Mouse (Mus musculus) G1E-ER4 (cell line): ENCODE results near the gene Nudt22. TPM values are rescaled to one million over a fixed set of nuclear protein-coding genes. Genes with fewer than 3 reads are reported as not detected.

Source experiments
- GATA1 ChIP-seq: IDR thresholded peaks from one replicate; pipeline ENCODE4 v1.8.0; 2012; ENCODE audit warnings: low read length, inconsistent platforms
- polyA plus RNA-seq: library from polyadenylated mRNA; stranded (reverse); fragments of >175 nt; gene quantifications from 2 replicates; pipeline ENCODE4 v1.2.3, GENCODE M21; 2012

Gene Nudt22
- polyA plus RNA-seq, 1 experiment: 30.5 TPM

- no peak for TF ChIP-seq GATA1
These were observed 16.5 kb upstream of the Nudt22 start for GRCm38 (mm10) chr19:7012426-7012825.

GRCm38 (mm10) chr19:7006892-7007593, 11.1 kb upstream of the Nudt22 start:
- TF ChIP-seq GATA1: no peak

GRCm38 (mm10) chr19:6999360-7000063, 3.6 kb upstream of the Nudt22 start:
- TF ChIP-seq GATA1: no peak

- no peak for TF ChIP-seq GATA1
These were observed 1.9 kb upstream of the Nudt22 start for GRCm38 (mm10) chr19:6997721-6998290.

- TF ChIP-seq GATA1: no peak
These were observed 494 bp downstream of the Nudt22 start for GRCm38 (mm10) chr19:6995255-6995991.

GRCm38 (mm10) chr19:6994489-6994888, 1.4 kb downstream of the Nudt22 start:
- TF ChIP-seq GATA1: no peak

GRCm38 (mm10) chr19:6994002-6994401, 1.9 kb downstream of the Nudt22 start:
- no peak for TF ChIP-seq GATA1

GRCm38 (mm10) chr19:6993011-6993770, 2.7 kb downstream of the Nudt22 start:
- TF ChIP-seq GATA1: no peak

GRCm38 (mm10) chr19:6992011-6992858, 3.7 kb downstream of the Nudt22 start, which contains the start of gene Dnajc4:
Gene Dnajc4, minus strand, starts transcription at chr19:6992572.
- no peak for TF ChIP-seq GATA1

GRCm38 (mm10) chr19:6990712-6991111, 5.2 kb downstream of the Nudt22 start:
- no peak for TF ChIP-seq GATA1

- no peak for TF ChIP-seq GATA1
These were observed 6.7 kb downstream of the Nudt22 start for GRCm38 (mm10) chr19:6989251-6989650.

- TF ChIP-seq GATA1: no peak
These were observed 8.0 kb downstream of the Nudt22 start for GRCm38 (mm10) chr19:6987904-6988285.

- TF ChIP-seq GATA1: no peak
These were observed 8.6 kb downstream of the Nudt22 start, which contains the start of gene Vegfb for GRCm38 (mm10) chr19:6987061-6987903. Gene Vegfb, minus strand, starts transcription at chr19:6987651.
